Mouse (Mus musculus) liver, embryonic 13.5 days (tissue): Measurements from ENCODE around the gene C87436. TPM values are rescaled to one million over a fixed set of nuclear protein-coding genes. Genes with fewer than 3 reads are reported as not detected.
A peak's percentile ranks its signal among the peaks of the same experiment; 100 is the strongest.

Experiments used
- ATAC-seq: fragments of 200-750 bp; cut with Nextera tagmentation; 2 replicates; pipeline ENCODE4 v1.8.0; 2017; ENCODE audit warnings: low read depth, mild to moderate bottlenecking, moderate number of reproducible peaks, moderate library complexity
- DNase-seq: peaks from one replicate; pipeline ENCODE4 v3.0.0; 2022
- H3K27ac ChIP-seq: fragments of 300-500 bp; sonication (generic); 2 replicates; pipeline ENCODE4 v1.5.1; 2015; ENCODE audit warnings: moderate library complexity, mild to moderate bottlenecking, inconsistent platforms
- H3K27me3 ChIP-seq: fragments of 300-500 bp; sonication (generic); 2 replicates; pipeline ENCODE4 v1.6.1; 2015; ENCODE audit warnings: mild to moderate bottlenecking, inconsistent platforms
- H3K36me3 ChIP-seq: fragments of 300-500 bp; sonication (generic); 2 replicates; pipeline ENCODE4 v1.6.1; 2015; ENCODE audit warnings: mild to moderate bottlenecking, inconsistent platforms
- H3K4me1 ChIP-seq: fragments of 300-500 bp; sonication (generic); replicated peaks from 2 replicates; pipeline ENCODE4 v1.6.1; 2015; ENCODE audit warnings: inconsistent platforms
- H3K4me2 ChIP-seq: fragments of 300-500 bp; sonication (generic); 2 replicates; pipeline ENCODE4 v1.6.1; 2015; ENCODE audit warnings: inconsistent platforms, mild to moderate bottlenecking, moderate library complexity
- H3K4me3 ChIP-seq: fragments of 300-500 bp; sonication (generic); replicated peaks from 2 replicates; pipeline ENCODE4 v1.5.1; 2015; ENCODE audit warnings: mild to moderate bottlenecking, inconsistent platforms
- H3K9ac ChIP-seq: fragments of 300-500 bp; sonication (generic); 2 replicates; pipeline ENCODE4 v1.6.1; 2015; ENCODE audit warnings: mild to moderate bottlenecking, inconsistent platforms
- H3K9me3 ChIP-seq: fragments of 300-500 bp; sonication (generic); replicated peaks from 2 replicates; pipeline ENCODE4 v1.6.1; 2016; ENCODE audit warnings: inconsistent platforms
- WGBS: fragments of 180-500 bp; shearing (Covaris S2); methylation state at CpG from one replicate; pipeline ENCODE4 v1.1.7; 2015; ENCODE audit not compliant: insufficient replicate concordance; 5-methylcytosine and 5-hydroxymethylcytosine counted together
- polyA plus RNA-seq: library from polyadenylated mRNA; unstranded; fragments of >200 nt; fragmentation: Nextera tagmentation; extraction: Ambion mirVana; gene quantifications from 2 replicates; pipeline ENCODE4 v1.2.1, GENCODE M21; 2015

The C87436 gene
- polyA plus RNA-seq, 1 experiment from 2014 or later: 12.4 TPM

DNA sequence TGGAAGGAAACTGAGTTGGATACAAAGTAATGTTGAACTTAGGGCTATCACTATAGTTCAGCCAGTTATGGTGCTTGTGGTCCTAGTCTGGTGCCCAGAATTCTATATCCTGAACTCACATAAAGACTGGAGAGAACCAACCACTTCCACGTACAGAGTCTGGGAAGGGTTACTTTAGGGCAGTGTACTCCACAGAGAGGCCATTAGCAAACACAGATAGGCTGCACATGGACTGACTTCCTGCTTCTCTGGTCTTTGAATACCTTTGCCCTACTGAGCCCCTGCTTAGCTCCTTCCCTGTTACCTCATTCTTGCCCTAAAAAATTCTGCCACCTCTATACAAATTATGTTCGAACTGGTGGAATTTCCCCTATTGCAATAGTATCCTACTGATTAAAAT, 38.2 kb upstream of the C87436 start:
- Histone ChIP-seq H3K4me1 (peaks cover 51% of the 10 kb centered on the region), H3K4me3 (no peak overlapping the region)
- no peak for DNase-seq

GRCm38 (mm10) chr6:86400972-86401371, 37.2 kb upstream of the C87436 start:
- H3K27me3 ChIP-seq: no peaks in the 10 kb centered on the region
- peak overlapping the region; percentile 45 for H3K4me2 ChIP-seq
- peak; percentile 69 for DNase-seq
- ATAC-seq: peak; percentile 32
- WGBS: 5% methylated on average over 9 of the region's 9 CpGs
- peak overlapping the region; percentile 15; the same call in 1 of the 2 replicates for H3K4me3 ChIP-seq
- no peaks in the 10 kb centered on the region for H3K36me3 ChIP-seq
- H3K4me1 ChIP-seq: peaks cover 51% of the 10 kb centered on the region
- H3K27ac ChIP-seq: no peak overlapping the region
- no peak overlapping the region for H3K9ac ChIP-seq
- no peaks in the 10 kb centered on the region for H3K9me3 ChIP-seq

More for the DNA sequence above, 38.2 kb upstream of the C87436 start:
- WGBS: 51% methylated on average over 2 of the region's 2 CpGs
- ATAC-seq: no peak
- H3K9me3 ChIP-seq: no peaks in the 10 kb centered on the region
- H3K27ac ChIP-seq: no peak overlapping the region
- no peak overlapping the region for H3K9ac ChIP-seq
- H3K36me3 ChIP-seq: no peaks in the 10 kb centered on the region
- no peaks in the 10 kb centered on the region for H3K27me3 ChIP-seq
- no peak overlapping the region for H3K4me2 ChIP-seq

DNA sequence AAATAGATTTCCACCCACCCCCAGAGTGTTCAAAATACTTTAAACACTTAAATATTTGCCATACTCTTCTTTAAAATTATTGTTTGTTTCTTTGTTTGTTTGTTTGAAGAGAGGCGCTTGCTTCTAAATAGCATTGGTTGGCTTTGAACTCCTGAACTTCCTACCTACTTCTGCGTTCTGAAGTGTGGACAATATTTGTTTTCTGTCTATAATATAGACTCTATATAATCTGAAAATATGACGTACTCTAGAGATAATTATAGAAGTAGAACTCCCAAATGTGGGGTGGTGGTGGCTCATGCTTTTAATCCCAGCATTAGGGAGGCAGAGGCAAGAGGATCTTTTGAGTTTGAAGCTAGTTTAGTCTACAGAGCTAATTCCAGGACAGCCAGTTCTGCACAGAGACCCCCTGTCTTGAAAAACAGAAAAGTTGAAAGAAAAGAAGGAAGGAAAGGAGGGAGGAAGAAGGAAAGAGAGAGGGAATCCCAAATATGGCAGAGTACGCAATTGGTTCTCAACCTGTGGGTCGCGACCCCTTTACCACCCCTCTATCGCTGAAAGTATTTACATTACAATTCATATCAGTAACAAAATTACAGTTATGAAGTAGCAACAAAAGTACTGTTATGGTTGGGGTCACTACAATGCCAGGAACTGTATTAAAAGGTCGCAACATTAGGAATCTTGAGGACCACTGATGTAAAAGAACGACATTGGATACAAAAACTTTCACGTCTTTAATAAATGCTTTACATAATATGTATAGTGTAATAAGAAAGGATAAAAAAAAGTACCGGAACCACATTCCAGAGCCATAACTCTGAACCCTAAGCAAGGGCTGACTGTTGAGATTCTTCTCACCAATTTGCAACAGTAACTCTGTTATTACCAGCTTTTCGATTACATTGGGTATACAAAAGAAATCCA, 35.2 kb upstream of the C87436 start:
- Histone ChIP-seq H3K27ac (no peak overlapping the region; the same call in 1 of the 2 replicates), H3K4me2 (peak overlapping the region; percentile 63), H3K27me3 (no peaks in the 10 kb centered on the region), H3K4me1 (peaks cover 45% of the 10 kb centered on the region), H3K9me3 (no peaks in the 10 kb centered on the region), H3K36me3 (peaks cover 8% of the 10 kb centered on the region), H3K4me3 (peak overlapping the region; percentile 96), H3K9ac (peak overlapping the region; percentile 65)
- no peak for DNase-seq
- ATAC-seq: no peak
- 29% methylated on average over 12 of the region's 12 CpGs for WGBS

GRCm38 (mm10) chr6:86403728-86404099, 34.5 kb upstream of the C87436 start:
- DNase-seq: peak; percentile 80

DNA sequence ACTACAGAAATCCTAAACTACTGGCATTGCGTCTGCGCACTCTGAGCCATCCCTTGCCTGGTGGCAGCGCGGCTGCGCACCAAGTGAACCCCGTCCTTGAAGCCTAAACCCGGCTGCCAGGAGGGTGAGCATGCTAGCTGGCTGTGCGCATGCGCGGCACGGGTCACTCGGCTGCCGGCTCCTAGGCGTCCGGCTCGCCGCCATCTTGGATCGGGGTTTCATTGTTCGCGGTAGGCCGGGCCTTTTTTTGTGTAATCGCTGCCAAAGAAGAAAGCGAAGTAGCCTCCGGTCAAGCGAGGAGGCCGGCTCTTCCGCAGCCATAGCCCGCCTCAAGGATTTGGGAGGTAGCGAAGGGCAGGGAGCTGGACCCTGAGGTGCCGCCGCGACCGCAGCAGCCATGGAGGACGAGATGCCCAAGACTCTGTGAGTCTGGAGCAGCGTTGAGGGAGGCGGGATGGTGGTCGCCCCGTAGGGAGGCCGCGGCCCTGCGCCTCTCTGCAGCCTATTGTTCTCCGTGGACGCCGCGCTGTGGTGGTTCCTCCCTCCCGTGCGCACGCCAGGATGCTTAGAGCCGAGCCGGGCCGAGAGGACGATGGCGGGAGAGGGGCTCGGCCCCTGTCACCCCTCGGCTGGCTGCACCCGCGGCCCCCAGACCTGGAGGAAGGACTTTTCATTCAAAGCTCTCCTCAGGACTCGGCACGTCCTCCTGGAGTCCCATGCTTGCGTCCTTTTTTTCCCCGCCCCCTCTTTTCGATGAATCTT, 33.9 kb upstream of the C87436 start, which contains the start of gene Tia1:
TSS of gene Tia1 (plus strand) at position 120 of the 762 bp plus-strand sequence.
- Histone ChIP-seq H3K36me3 (peaks cover 16% of the 10 kb centered on the region), H3K9ac (peak within 1 kb of the TSS; percentile 92), H3K9me3 (no peaks in the 10 kb centered on the region), H3K27ac (peak within 1 kb of the TSS; percentile 92), H3K4me3 (peak within 1 kb of the TSS; percentile 96), H3K4me1 (peaks cover 44% of the 10 kb centered on the region), H3K4me2 (peak within 1 kb of the TSS; percentile 82), H3K27me3 (no peaks in the 10 kb centered on the region)
- WGBS: under 1% methylated on average over 62 of the region's 62 CpGs
- DNase-seq: peak; percentile 96
- peak; percentile 96 for ATAC-seq

More at GRCm38 (mm10) chr6:86403728-86404099, 34.5 kb upstream of the C87436 start:
- ATAC-seq: peak; percentile 61
- H3K36me3 ChIP-seq: peaks cover 14% of the 10 kb centered on the region
- H3K27me3 ChIP-seq: no peaks in the 10 kb centered on the region
- H3K27ac ChIP-seq: peak overlapping the region; percentile 92
- WGBS: under 1% methylated on average over 15 of the region's 15 CpGs
- no peaks in the 10 kb centered on the region for H3K9me3 ChIP-seq
- H3K4me2 ChIP-seq: peak overlapping the region; percentile 63
- H3K4me3 ChIP-seq: peak overlapping the region; percentile 96
- H3K4me1 ChIP-seq: peaks cover 44% of the 10 kb centered on the region
- peak overlapping the region; percentile 92 for H3K9ac ChIP-seq

DNA sequence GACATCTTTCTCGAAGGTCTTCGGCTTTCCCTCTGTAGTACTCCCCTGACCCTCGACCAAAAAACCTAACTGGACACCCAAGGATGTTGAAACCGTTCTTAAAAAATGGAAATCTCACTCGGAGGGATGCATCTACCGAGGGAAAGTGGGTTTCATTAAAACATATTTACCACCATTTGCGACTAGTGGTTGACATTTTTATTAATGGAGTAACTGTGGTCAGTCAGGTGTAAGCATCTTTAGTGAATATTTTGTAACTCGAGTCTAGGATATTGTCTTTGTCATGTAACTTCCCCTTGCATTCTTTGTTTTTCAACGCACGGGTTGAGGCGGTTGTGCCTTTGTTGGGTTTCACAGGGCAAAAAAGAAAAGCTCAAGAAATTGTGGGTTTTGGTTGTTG, 33.2 kb upstream of the C87436 start:
- WGBS: 1% methylated on average over 11 of the region's 11 CpGs
- peak overlapping the region; percentile 96 for H3K4me3 ChIP-seq
- H3K27me3 ChIP-seq: no peaks in the 10 kb centered on the region
- no peak for DNase-seq
- H3K4me2 ChIP-seq: peak overlapping the region; percentile 82
- peaks cover 16% of the 10 kb centered on the region for H3K36me3 ChIP-seq
- no peaks in the 10 kb centered on the region for H3K9me3 ChIP-seq
- peaks cover 43% of the 10 kb centered on the region for H3K4me1 ChIP-seq
- H3K9ac ChIP-seq: peak overlapping the region; percentile 92
- no peak for ATAC-seq
- peak overlapping the region; percentile 92; the same call in 1 of the 2 replicates for H3K27ac ChIP-seq

DNA sequence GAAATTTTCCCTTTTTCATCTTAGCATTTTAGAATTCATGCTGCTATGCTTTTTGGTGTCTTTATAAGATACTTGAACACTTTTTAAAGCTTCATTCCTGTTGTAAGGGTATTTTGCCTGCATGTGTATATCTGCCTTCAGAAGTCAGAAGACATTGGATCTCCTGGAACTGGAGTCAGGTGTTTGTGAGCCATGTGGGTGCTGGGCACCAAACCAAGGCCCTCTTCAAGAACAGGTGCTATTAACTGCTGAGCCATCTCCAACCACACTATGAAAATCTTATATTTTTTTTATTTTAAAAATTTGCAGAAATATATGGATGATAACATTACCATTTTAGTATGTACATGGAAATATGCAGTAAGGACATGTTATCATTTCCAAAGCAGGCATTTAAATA, 31.9 kb upstream of the C87436 start:
- no peak for DNase-seq
- no peak for ATAC-seq
- Histone ChIP-seq H3K27me3 (no peaks in the 10 kb centered on the region), H3K4me3 (no peak overlapping the region), H3K4me1 (peaks cover 34% of the 10 kb centered on the region), H3K27ac (no peak overlapping the region), H3K36me3 (peaks cover 16% of the 10 kb centered on the region), H3K9me3 (no peaks in the 10 kb centered on the region), H3K9ac (no peak overlapping the region), H3K4me2 (no peak overlapping the region)

DNA sequence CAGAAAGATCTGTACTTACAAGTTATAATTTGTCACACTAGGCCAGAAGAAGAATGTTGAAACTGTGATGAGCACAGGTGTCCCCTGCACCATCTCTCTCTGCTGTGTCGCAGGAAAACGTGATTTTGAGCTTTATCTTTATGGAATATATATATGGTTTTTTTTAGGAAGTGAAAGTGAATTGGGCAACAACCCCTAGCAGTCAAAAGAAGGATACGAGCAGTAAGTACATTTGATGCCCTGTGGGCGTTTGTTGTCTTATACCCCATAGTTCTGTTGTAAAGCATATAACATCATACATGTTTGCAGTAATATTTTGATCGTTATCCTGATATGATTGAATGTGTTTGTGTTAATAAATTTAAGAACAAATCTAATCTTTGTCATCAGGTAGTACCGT, 19.5 kb upstream of the C87436 start:
- WGBS: 82% methylated on average over 6 of the region's 6 CpGs
- Histone ChIP-seq H3K9me3 (no peaks in the 10 kb centered on the region), H3K9ac (no peak overlapping the region), H3K4me3 (no peak overlapping the region), H3K4me2 (no peak overlapping the region), H3K4me1 (no peaks in the 10 kb centered on the region), H3K27ac (no peak overlapping the region), H3K27me3 (no peaks in the 10 kb centered on the region), H3K36me3 (peaks cover 55% of the 10 kb centered on the region)
- ATAC-seq (no peak), DNase-seq (no peak)

- H3K4me3 ChIP-seq: no peak overlapping the region
- no peak overlapping the region for H3K9ac ChIP-seq
- no peaks in the 10 kb centered on the region for H3K4me1 ChIP-seq
- no peaks in the 10 kb centered on the region for H3K9me3 ChIP-seq
- 79% methylated on average over 3 of the region's 3 CpGs for WGBS
- peaks cover 56% of the 10 kb centered on the region for H3K36me3 ChIP-seq
- ATAC-seq (no peak), DNase-seq (no peak)
- H3K4me2 ChIP-seq: no peak overlapping the region
- H3K27ac ChIP-seq: no peak overlapping the region
- no peaks in the 10 kb centered on the region for H3K27me3 ChIP-seq
Measured at GRCm38 (mm10) chr6:86419239-86419638, 18.9 kb upstream of the C87436 start.

DNA sequence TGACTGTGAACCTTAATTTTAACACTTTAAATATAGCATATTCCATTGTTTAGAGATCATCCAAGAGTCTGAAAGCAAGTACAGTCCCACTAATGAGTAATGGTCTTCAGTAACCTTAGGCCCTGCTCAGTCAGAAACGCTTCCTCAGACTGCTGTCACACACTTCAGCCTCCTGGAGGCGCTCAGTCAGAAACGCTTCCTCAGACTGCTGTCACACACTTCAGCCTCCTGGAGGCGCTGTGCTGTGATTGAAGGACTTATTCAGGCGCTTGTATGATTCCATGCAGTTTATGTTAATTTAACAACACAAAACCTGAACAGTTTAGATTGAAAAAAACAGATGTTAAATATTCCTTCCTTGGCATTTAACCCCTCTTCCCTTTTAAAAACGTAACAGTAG, 17.7 kb upstream of the C87436 start:
- WGBS: 74% methylated on average over 6 of the region's 6 CpGs
- ATAC-seq (no peak), DNase-seq (no peak)
- Histone ChIP-seq H3K4me2 (no peak overlapping the region), H3K27me3 (no peaks in the 10 kb centered on the region), H3K9me3 (no peaks in the 10 kb centered on the region), H3K4me3 (no peak overlapping the region), H3K27ac (no peak overlapping the region), H3K9ac (no peak overlapping the region), H3K4me1 (no peaks in the 10 kb centered on the region), H3K36me3 (peaks cover 62% of the 10 kb centered on the region)

DNA sequence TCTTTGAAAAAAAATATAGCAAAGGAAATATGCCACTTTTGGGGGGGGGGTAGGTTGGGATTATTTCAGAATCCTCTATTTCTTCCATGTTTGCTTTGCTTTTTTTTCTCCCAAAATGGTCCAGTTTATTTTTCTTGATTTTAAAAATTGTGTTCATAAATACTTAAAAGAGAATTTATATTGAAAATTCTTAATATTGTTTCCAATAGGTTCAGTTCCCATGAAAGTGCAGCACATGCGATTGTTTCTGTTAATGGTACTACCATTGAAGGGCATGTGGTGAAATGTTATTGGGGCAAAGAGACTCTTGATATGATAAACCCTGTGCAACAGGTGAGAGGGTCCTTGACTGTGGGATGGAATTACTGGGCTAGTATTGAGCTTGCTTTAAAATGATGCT, 11.8 kb upstream of the C87436 start, which contains the start of gene Gm44790:
TSS of gene Gm44790 (plus strand) at position 301 of the 400 bp plus-strand sequence.
- H3K27me3 ChIP-seq: no peaks in the 10 kb centered on the region
- H3K9me3 ChIP-seq: no peaks in the 10 kb centered on the region
- DNase-seq (no peak), ATAC-seq (no peak)
- WGBS: 88% methylated on average over 1 of the region's 1 CpGs
- H3K27ac ChIP-seq: no peak within 1 kb of the TSS
- H3K36me3 ChIP-seq: peaks cover 54% of the 10 kb centered on the region
- no peak within 1 kb of the TSS for H3K4me2 ChIP-seq
- no peak within 1 kb of the TSS for H3K4me3 ChIP-seq
- no peaks in the 10 kb centered on the region for H3K4me1 ChIP-seq
- no peak within 1 kb of the TSS for H3K9ac ChIP-seq
